Mouse (Mus musculus): Measurements from ENCODE around the gene Taf5l. TPM values are rescaled to one million over a fixed set of nuclear protein-coding genes. Genes with fewer than 3 reads are reported as not detected.

Gene Taf5l
- polyA plus RNA-seq, 1 experiment from 2014 or later, result 28.0 TPM

- Histone ChIP-seq H3K36me3 (ENCODE audit: control insufficient read depth, insufficient read depth, low read length) (peaks cover 8% of the 10 kb centered on the region; the same call in 1 of the 2 replicates), H3K9me3 (replicated peaks; ENCODE audit: control insufficient read depth, low read length) (no peaks in the 10 kb centered on the region), H3K4me2 (ENCODE audit: low read depth, low read length) (no peak overlapping the region), H3K27me3 (ENCODE audit: control insufficient read depth, insufficient read depth, low read length) (no peaks in the 10 kb centered on the region), H3K4me3 (replicated peaks; ENCODE audit: low read length) (no peak overlapping the region), H3K4me1 (ENCODE audit: control insufficient read depth, insufficient read depth, low read length) (no peaks in the 10 kb centered on the region), H3K27ac (ENCODE audit: low read length) (no peak overlapping the region), H3K9ac (ENCODE audit: low read length) (no peak overlapping the region)
- ATAC-seq (ENCODE audit: insufficient read depth, low FRiP score), result no peak
- 92% methylated on average over 6 of the region's 6 CpGs for WGBS
Measured at GRCm38 (mm10) chr8:123959473-123959872, 61.7 kb downstream of the Taf5l start.

GRCm38 (mm10) chr8:123958130-123958529 lies 63.1 kb downstream of the Taf5l start:
- Histone ChIP-seq H3K27ac (ENCODE audit: low read length) (no peak overlapping the region), H3K9me3 (replicated peaks; ENCODE audit: control insufficient read depth, low read length) (no peaks in the 10 kb centered on the region), H3K9ac (ENCODE audit: low read length) (no peak overlapping the region), H3K4me2 (ENCODE audit: low read depth, low read length) (no peak overlapping the region), H3K36me3 (ENCODE audit: control insufficient read depth, insufficient read depth, low read length) (0 out of 2 replicates have a peak, but pooled peaks cover 2% of the 10 kb centered on the region), H3K27me3 (ENCODE audit: control insufficient read depth, insufficient read depth, low read length) (no peaks in the 10 kb centered on the region), H3K4me3 (replicated peaks; ENCODE audit: low read length) (no peak overlapping the region), H3K4me1 (ENCODE audit: control insufficient read depth, insufficient read depth, low read length) (no peaks in the 10 kb centered on the region)
- WGBS, result 70% methylated on average over 17 of the region's 17 CpGs
- no peak for ATAC-seq (ENCODE audit: insufficient read depth, low FRiP score)

- H3K9me3 ChIP-seq (replicated peaks; ENCODE audit: control insufficient read depth, low read length), result no peaks in the 10 kb centered on the region
- 0 out of 2 replicates have a peak, but pooled peaks cover 2% of the 10 kb centered on the region for H3K36me3 ChIP-seq (ENCODE audit: control insufficient read depth, insufficient read depth, low read length)
- H3K4me2 ChIP-seq (ENCODE audit: low read depth, low read length), result no peak overlapping the region
- H3K4me3 ChIP-seq (replicated peaks; ENCODE audit: low read length), result no peak overlapping the region
- H3K27me3 ChIP-seq (ENCODE audit: control insufficient read depth, insufficient read depth, low read length), result no peaks in the 10 kb centered on the region
- WGBS, result 93% methylated on average over 8 of the region's 8 CpGs
- H3K27ac ChIP-seq (ENCODE audit: low read length), result no peak overlapping the region
- no peak overlapping the region for H3K9ac ChIP-seq (ENCODE audit: low read length)
- ATAC-seq (ENCODE audit: insufficient read depth, low FRiP score), result no peak
- H3K4me1 ChIP-seq (ENCODE audit: control insufficient read depth, insufficient read depth, low read length), result no peaks in the 10 kb centered on the region
Measured at GRCm38 (mm10) chr8:123954246-123954645, 67.0 kb downstream of the Taf5l start.

GRCm38 (mm10) chr8:123953686-123954085 lies 67.5 kb downstream of the Taf5l start:
- no peaks in the 10 kb centered on the region for H3K4me1 ChIP-seq (ENCODE audit: control insufficient read depth, insufficient read depth, low read length)
- WGBS, result 82% methylated on average over 8 of the region's 8 CpGs
- no peak overlapping the region for H3K9ac ChIP-seq (ENCODE audit: low read length)
- H3K36me3 ChIP-seq (ENCODE audit: control insufficient read depth, insufficient read depth, low read length), result 0 out of 2 replicates have a peak, but pooled peaks cover 2% of the 10 kb centered on the region
- no peak overlapping the region for H3K4me3 ChIP-seq (replicated peaks; ENCODE audit: low read length)
- no peak overlapping the region for H3K4me2 ChIP-seq (ENCODE audit: low read depth, low read length)
- H3K9me3 ChIP-seq (replicated peaks; ENCODE audit: control insufficient read depth, low read length), result no peaks in the 10 kb centered on the region
- no peak for ATAC-seq (ENCODE audit: insufficient read depth, low FRiP score)
- H3K27me3 ChIP-seq (ENCODE audit: control insufficient read depth, insufficient read depth, low read length), result no peaks in the 10 kb centered on the region
- no peak overlapping the region for H3K27ac ChIP-seq (ENCODE audit: low read length)

- no peaks in the 10 kb centered on the region for H3K9me3 ChIP-seq (replicated peaks; ENCODE audit: control insufficient read depth, low read length)
- peak; percentile 22; the same call in 1 of the 2 replicates for ATAC-seq (ENCODE audit: insufficient read depth, low FRiP score)
Measured at GRCm38 (mm10) chr8:123950077-123950802, 71.0 kb downstream of the Taf5l start.

GRCm38 (mm10) chr8:123949686-123949986 lies 71.6 kb downstream of the Taf5l start:
- H3K36me3 ChIP-seq (ENCODE audit: control insufficient read depth, insufficient read depth, low read length), result no peaks in the 10 kb centered on the region
- peak overlapping the region; percentile 100 for H3K4me3 ChIP-seq (replicated peaks; ENCODE audit: low read length)
- H3K9me3 ChIP-seq (replicated peaks; ENCODE audit: control insufficient read depth, low read length), result no peaks in the 10 kb centered on the region
- H3K9ac ChIP-seq (ENCODE audit: low read length), result peak overlapping the region; percentile 93
- H3K4me2 ChIP-seq (ENCODE audit: low read depth, low read length), result peak overlapping the region; percentile 87
- ATAC-seq (ENCODE audit: insufficient read depth, low FRiP score), result peak; percentile 44
- peak overlapping the region; percentile 94 for H3K27ac ChIP-seq (ENCODE audit: low read length)
- no peaks in the 10 kb centered on the region for H3K27me3 ChIP-seq (ENCODE audit: control insufficient read depth, insufficient read depth, low read length)
- peaks cover 6% of the 10 kb centered on the region for H3K4me1 ChIP-seq (ENCODE audit: control insufficient read depth, insufficient read depth, low read length)
- WGBS, result under 1% methylated on average over 10 of the region's 10 CpGs

More at GRCm38 (mm10) chr8:123950077-123950802, 71.0 kb downstream of the Taf5l start:
- Histone ChIP-seq H3K27me3 (ENCODE audit: control insufficient read depth, insufficient read depth, low read length) (no peaks in the 10 kb centered on the region), H3K27ac (ENCODE audit: low read length) (peak overlapping the region; percentile 94), H3K9ac (ENCODE audit: low read length) (peak overlapping the region; percentile 93), H3K4me2 (ENCODE audit: low read depth, low read length) (peak overlapping the region; percentile 87), H3K36me3 (ENCODE audit: control insufficient read depth, insufficient read depth, low read length) (no peaks in the 10 kb centered on the region), H3K4me1 (ENCODE audit: control insufficient read depth, insufficient read depth, low read length) (peaks cover 6% of the 10 kb centered on the region), H3K4me3 (replicated peaks; ENCODE audit: low read length) (peak overlapping the region; percentile 100)
- 32% methylated on average over 10 of the region's 10 CpGs for WGBS

- Histone ChIP-seq H3K4me3 (replicated peaks; ENCODE audit: low read length) (peak within 1 kb of the TSS; percentile 100), H3K4me2 (ENCODE audit: low read depth, low read length) (peak within 1 kb of the TSS; percentile 87), H3K9me3 (replicated peaks; ENCODE audit: control insufficient read depth, low read length) (no peaks in the 10 kb centered on the region), H3K27me3 (ENCODE audit: control insufficient read depth, insufficient read depth, low read length) (no peaks in the 10 kb centered on the region), H3K4me1 (ENCODE audit: control insufficient read depth, insufficient read depth, low read length) (peaks cover 6% of the 10 kb centered on the region), H3K36me3 (ENCODE audit: control insufficient read depth, insufficient read depth, low read length) (no peaks in the 10 kb centered on the region; the same call in 1 of the 2 replicates), H3K27ac (ENCODE audit: low read length) (peak within 1 kb of the TSS; percentile 94), H3K9ac (ENCODE audit: low read length) (peak within 1 kb of the TSS; percentile 93)
- peak; percentile 90 for ATAC-seq (ENCODE audit: insufficient read depth, low FRiP score)
- WGBS, result under 1% methylated on average over 77 of the region's 77 CpGs
Measured at GRCm38 (mm10) chr8:123948942-123949685, 72.1 kb downstream of the Taf5l start, which contains the start of gene Nup133. TSS of gene Nup133 (minus strand) at chr8:123949265.

Data from stomach, embryonic 16.5 days (tissue).